Mouse (Mus musculus) stomach, postnatal 0 days (tissue): ENCODE data around the gene Thop1.

Experiments used
- CTCF ChIP-seq: IDR thresholded peaks from 2 replicates; pipeline ENCODE4 v1.5.1; 2016; ENCODE audit warnings: antibody characterized with exemption, low read depth, mild to moderate bottlenecking, moderate library complexity
- EP300 ChIP-seq: optimal IDR thresholded peaks from 2 replicates; pipeline ENCODE3; 2016; ENCODE audit warnings: antibody characterized with exemption

GRCm38 (mm10) chr10:81082168-81082960, 12.5 kb downstream of the Thop1 start:
- TF ChIP-seq EP300 (no peak), CTCF (peak; percentile 91)
